Mouse (Mus musculus): ENCODE results near the gene Sp1. TPM values are rescaled to one million over a fixed set of nuclear protein-coding genes. Genes with fewer than 3 reads are reported as not detected.
A peak's percentile ranks its signal among the peaks of the same experiment; 100 is the strongest.

The Sp1 gene
- total and polyA plus RNA-seq, 3 experiments = 16.3 to 92.3 (median 47.2) TPM

GRCm38 (mm10) chr15:102417524-102417923 is 11.6 kb downstream of the Sp1 start (continued):
- no peak for TF ChIP-seq MEF2A (IDR thresholded peaks at IDR 0.05; ENCODE audit: extremely low read depth, insufficient replicate concordance, low read depth, low read length, poor library complexity, severe bottlenecking)
- TF ChIP-seq TAL1 (IDR thresholded peaks at IDR 0.05; ENCODE audit: low read length) = peak; percentile 51
- no peak for TF ChIP-seq MAZ (IDR thresholded peaks at IDR 0.05; ENCODE audit: low read depth, low read length)

DNA sequence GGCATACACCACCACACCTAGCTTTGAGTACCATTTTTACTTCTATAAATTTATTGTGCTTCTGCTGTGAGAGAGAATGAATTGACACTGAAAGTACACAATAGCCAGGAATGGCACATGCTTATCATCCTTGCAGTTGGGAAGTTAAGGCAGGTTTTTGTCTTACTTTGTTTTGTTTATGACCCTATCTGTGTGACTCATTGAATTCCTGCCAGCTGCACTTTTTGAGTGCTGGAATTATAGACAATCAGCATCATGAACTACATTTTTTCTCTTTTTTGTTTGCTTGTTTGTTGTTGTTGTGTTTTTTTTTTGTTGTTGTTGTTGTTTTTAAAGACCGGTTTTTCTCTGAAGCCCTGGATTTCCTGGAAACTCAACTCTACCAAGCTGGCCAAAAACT is 15.0 kb downstream of the Sp1 start:
- Histone ChIP-seq H3K27me3 (ENCODE audit: control insufficient read depth in 1 of 2, insufficient read depth in 2 of 2, low read length in 2 of 2) (no peaks in the 10 kb centered on the region), H3K9ac (ENCODE audit: control insufficient read depth, low read depth, low read length, poor library complexity, severe bottlenecking) (0 out of 2 replicates have a peak overlapping the region, but pooled peaks have one; percentile 8), H3K79me2 (ENCODE audit: control insufficient read depth, insufficient read depth, low read length, poor library complexity) (peaks cover 15% of the 10 kb centered on the region), H3K4me1 (ENCODE audit: control insufficient read depth in 1 of 2, insufficient read depth in 2 of 2, low read length in 2 of 2) (peaks cover 3 to 5% of the 10 kb centered on the region in 2 experiments; a peak in 3 of 4 replicates), H3K4me3 (ENCODE audit: control insufficient read depth in 1 of 2, insufficient read depth in 1 of 2, low read depth in 2 of 2, low read length in 2 of 2) (no peak overlapping the region), H3K27ac (ENCODE audit: control insufficient read depth, low read depth, low read length) (peak overlapping the region; percentile 16; the same call in 1 of the 2 replicates), H3K36me3 (ENCODE audit: control insufficient read depth in 1 of 2, insufficient read depth in 2 of 2, low read length in 2 of 2) (peaks cover 6 to 20% of the 10 kb centered on the region in 2 experiments), H3K9me3 (replicated peaks; ENCODE audit: insufficient read depth, low read length) (no peaks in the 10 kb centered on the region)
- TF ChIP-seq SIN3A (IDR thresholded peaks at IDR 0.05; ENCODE audit: low read length) = peak; percentile 37; the same call in 1 of the 2 replicates
- peak in 1 of 2 experiments; percentile 48; a peak in 1 of 4 replicates for TF ChIP-seq EP300 (IDR thresholded peaks at IDR 0.05; ENCODE audit: low read depth in 1 of 2, low read length in 2 of 2)
- TF ChIP-seq MYC (IDR thresholded peaks at IDR 0.05; ENCODE audit: low read depth, low read length) = no peak
- peak; percentile 49 for TF ChIP-seq GATA1 (IDR thresholded peaks at IDR 0.05; ENCODE audit: low read depth, low read length)
- peak; percentile 52 for DNase-seq (ENCODE audit: low read depth, low spot score)

- peak; percentile 91 for DNase-seq (ENCODE audit: low read depth, low spot score)
- TF ChIP-seq GATA1 (IDR thresholded peaks at IDR 0.05; ENCODE audit: low read depth, low read length) = no peak
- no peak for TF ChIP-seq USF2 (IDR thresholded peaks at IDR 0.05; ENCODE audit: borderline replicate concordance in 1 of 2, insufficient read depth in 1 of 2, low read depth in 1 of 2, low read length in 2 of 2)
- no peak for TF ChIP-seq MYC (IDR thresholded peaks at IDR 0.05; ENCODE audit: low read depth, low read length)
- TF ChIP-seq EP300 (IDR thresholded peaks at IDR 0.05; ENCODE audit: low read depth in 1 of 2, low read length in 2 of 2) = no peak
- no peak for TF ChIP-seq ZKSCAN1 (IDR thresholded peaks at IDR 0.05; ENCODE audit: low read depth, low read length)
- peak; percentile 39; the same call in 1 of the 2 replicates for TF ChIP-seq JUND (IDR thresholded peaks at IDR 0.05; ENCODE audit: low read depth, low read length)
- TF ChIP-seq ZNF384 (IDR thresholded peaks at IDR 0.05; ENCODE audit: low read depth, low read length) = peak; percentile 64
- peak; percentile 74 for TF ChIP-seq SMC3 (IDR thresholded peaks at IDR 0.05; ENCODE audit: low read depth, low read length)
- TF ChIP-seq CTCF (IDR thresholded peaks at IDR 0.05 in 2 of 3, conservative IDR thresholded peaks at IDR 0.05 in 1 of 3; ENCODE audit: control insufficient read depth in 1 of 3, insufficient read depth in 1 of 3, low read depth in 2 of 3, low read length in 3 of 3, poor library complexity in 1 of 3, severe bottlenecking in 1 of 3) = peak; percentile 16 to 90 (median 65); a peak in 4 of 6 replicates
- no peak for TF ChIP-seq CHD2 (IDR thresholded peaks at IDR 0.05; ENCODE audit: low read length)
- peak; percentile 79 for TF ChIP-seq RAD21 (IDR thresholded peaks at IDR 0.05; ENCODE audit: low read depth, low read length)
- TF ChIP-seq SIN3A (IDR thresholded peaks at IDR 0.05; ENCODE audit: low read length) = peak; percentile 54; the same call in 1 of the 2 replicates
- no peak for TF ChIP-seq GABPA (IDR thresholded peaks at IDR 0.05; ENCODE audit: low read depth, low read length)
- TF ChIP-seq USF1 (IDR thresholded peaks at IDR 0.05; ENCODE audit: low read depth, low read length) = no peak
- TF ChIP-seq ZC3H11A (IDR thresholded peaks at IDR 0.05; ENCODE audit: low read depth, low read length) = peak; percentile 71
- H3K79me2 ChIP-seq (ENCODE audit: control insufficient read depth, insufficient read depth, low read length, poor library complexity) = peaks cover 15% of the 10 kb centered on the region
These were observed 15.5 kb downstream of the Sp1 start for GRCm38 (mm10) chr15:102421437-102421836.

More at GRCm38 (mm10) chr15:102421437-102421836, 15.5 kb downstream of the Sp1 start:
- H3K9me3 ChIP-seq (replicated peaks; ENCODE audit: insufficient read depth, low read length) = no peaks in the 10 kb centered on the region
- H3K27ac ChIP-seq (ENCODE audit: control insufficient read depth, low read depth, low read length) = no peak overlapping the region
- no peak overlapping the region for H3K4me3 ChIP-seq (ENCODE audit: control insufficient read depth in 1 of 2, insufficient read depth in 1 of 2, low read depth in 2 of 2, low read length in 2 of 2)
- H3K9ac ChIP-seq (ENCODE audit: control insufficient read depth, low read depth, low read length, poor library complexity, severe bottlenecking) = no peak overlapping the region
- H3K27me3 ChIP-seq (ENCODE audit: control insufficient read depth in 1 of 2, insufficient read depth in 2 of 2, low read length in 2 of 2) = no peaks in the 10 kb centered on the region
- H3K36me3 ChIP-seq (ENCODE audit: control insufficient read depth in 1 of 2, insufficient read depth in 2 of 2, low read length in 2 of 2) = peaks cover 6 to 20% of the 10 kb centered on the region in 2 experiments
- peaks cover 3 to 5% of the 10 kb centered on the region in 2 experiments; a peak in 3 of 4 replicates for H3K4me1 ChIP-seq (ENCODE audit: control insufficient read depth in 1 of 2, insufficient read depth in 2 of 2, low read length in 2 of 2)
